ENCODE assay signal across 8 mouse cellular contexts in the genomic region with DNA sequence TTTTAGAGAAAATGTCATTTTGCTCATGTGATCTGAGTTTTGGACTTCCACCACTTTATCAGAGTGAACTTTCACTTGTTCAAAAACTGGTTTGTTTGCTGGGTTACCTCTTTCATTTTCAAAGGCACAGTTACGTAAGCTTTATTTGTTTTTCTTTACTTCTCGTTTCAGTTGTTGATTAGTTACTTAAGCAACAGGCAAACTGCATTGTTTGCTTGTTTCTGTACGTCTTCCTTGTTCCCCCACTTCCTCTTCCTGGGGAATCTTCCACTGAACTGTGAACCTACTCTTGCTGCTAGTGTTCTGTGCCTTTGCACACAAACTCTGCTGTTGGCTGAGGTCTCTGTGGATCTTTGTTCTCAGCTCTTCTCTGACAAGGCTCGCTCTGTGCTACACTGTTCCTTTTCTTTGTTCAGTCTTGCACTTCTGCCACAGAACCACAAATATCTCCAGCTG. TPM values are rescaled to one million over a fixed set of nuclear protein-coding genes. Genes with fewer than 3 reads are reported as not detected.
DNase-seq lines count a peak whose midpoint lies in the region; ATAC-seq and TF ChIP-seq lines count a peak whose summit lies in the region.

A gene (plus strand): TSS at position 76 of the 456 bp plus-strand sequence.

- H3K36me3 ChIP-seq in hindbrain, embryonic 16.5 days (ENCODE audit: control insufficient read depth, insufficient read depth, low read length): no peaks in the 10 kb centered on the region
- no peaks in the 10 kb centered on the region for H3K36me3 ChIP-seq in hindbrain, embryonic 11.5 days (ENCODE audit: control insufficient read depth, insufficient read depth, low read length)
- no peaks in the 10 kb centered on the region for H3K36me3 ChIP-seq in limb, embryonic 10.5 days

- 56% methylated on average over 4 of the region's 4 CpGs for WGBS in hindbrain, embryonic 16.5 days
- WGBS in hindbrain, embryonic 11.5 days: 64% methylated on average over 4 of the region's 4 CpGs
- 72% methylated on average over 4 of the region's 4 CpGs for WGBS in limb, embryonic 10.5 days
- 28% methylated on average over 4 of the region's 4 CpGs for WGBS in olfactory bulb, adult 2 months

- H3K9ac ChIP-seq in hindbrain, embryonic 16.5 days (ENCODE audit: low read depth, low read length): no peak within 1 kb of the TSS
- H3K9ac ChIP-seq in hindbrain, embryonic 11.5 days (ENCODE audit: low read depth, low read length): no peak within 1 kb of the TSS

- no peaks in the 10 kb centered on the region for H3K27me3 ChIP-seq in hindbrain, embryonic 16.5 days (replicated peaks; ENCODE audit: control insufficient read depth, insufficient read depth, low read length)
- H3K27me3 ChIP-seq in hindbrain, embryonic 11.5 days (ENCODE audit: control insufficient read depth, insufficient read depth, low read length): no peaks in the 10 kb centered on the region
- H3K27me3 ChIP-seq in limb, embryonic 10.5 days (ENCODE audit: low read depth, poor library complexity, severe bottlenecking): no peaks in the 10 kb centered on the region

- no peaks in the 10 kb centered on the region for H3K4me1 ChIP-seq in hindbrain, embryonic 16.5 days (ENCODE audit: control insufficient read depth, insufficient read depth, low read depth, low read length)
- H3K4me1 ChIP-seq in hindbrain, embryonic 11.5 days (replicated peaks; ENCODE audit: control insufficient read depth, insufficient read depth, low read length): no peaks in the 10 kb centered on the region
- no peaks in the 10 kb centered on the region for H3K4me1 ChIP-seq in brown adipose tissue, adult 24 weeks (ENCODE audit: control insufficient read depth, insufficient read depth, insufficient read length, low read length)
- H3K4me1 ChIP-seq in limb, embryonic 10.5 days: no peaks in the 10 kb centered on the region
- no peaks in the 10 kb centered on the region for H3K4me1 ChIP-seq in olfactory bulb, adult 2 months (ENCODE audit: control insufficient read depth, insufficient read depth, low read length)

- no peak for TF ChIP-seq CTCF in olfactory bulb, adult 2 months (IDR thresholded peaks at IDR 0.05; ENCODE audit: insufficient read depth, low read depth, low read length)

- no peaks in the 10 kb centered on the region for H3K9me3 ChIP-seq in hindbrain, embryonic 16.5 days (ENCODE audit: control insufficient read depth, low read length)
- H3K9me3 ChIP-seq in hindbrain, embryonic 11.5 days (ENCODE audit: control insufficient read depth, low read length): no peaks in the 10 kb centered on the region
- no peaks in the 10 kb centered on the region for H3K9me3 ChIP-seq in limb, embryonic 10.5 days (replicated peaks)

- H3K27ac ChIP-seq in hindbrain, embryonic 16.5 days (ENCODE audit: low read depth, low read length): no peak within 1 kb of the TSS
- no peak within 1 kb of the TSS for H3K27ac ChIP-seq in hindbrain, embryonic 11.5 days (ENCODE audit: low read depth, low read length)
- H3K27ac ChIP-seq in brown adipose tissue, adult 24 weeks (replicated peaks; ENCODE audit: low read depth, low read length): peak within 1 kb of the TSS; percentile 91
- peak within 1 kb of the TSS; percentile 26; the same call in 1 of the 2 replicates for H3K27ac ChIP-seq in limb, embryonic 10.5 days
- peak within 1 kb of the TSS; percentile 80 for H3K27ac ChIP-seq in olfactory bulb, adult 2 months (ENCODE audit: insufficient read depth, low read depth, low read length)

- H3K4me2 ChIP-seq in hindbrain, embryonic 16.5 days (ENCODE audit: low read length): no peak within 1 kb of the TSS
- no peak within 1 kb of the TSS for H3K4me2 ChIP-seq in hindbrain, embryonic 11.5 days (replicated peaks; ENCODE audit: low read depth, low read length)

- no peak within 1 kb of the TSS for H3K4me3 ChIP-seq in hindbrain, embryonic 16.5 days (ENCODE audit: low read length)
- no peak within 1 kb of the TSS for H3K4me3 ChIP-seq in hindbrain, embryonic 11.5 days (ENCODE audit: low read depth, low read length)
- peak within 1 kb of the TSS; percentile 81 for H3K4me3 ChIP-seq in brown adipose tissue, adult 24 weeks (ENCODE audit: insufficient read depth, low read depth, low read length)
- H3K4me3 ChIP-seq in limb, embryonic 10.5 days: no peak within 1 kb of the TSS
- H3K4me3 ChIP-seq in olfactory bulb, adult 2 months (ENCODE audit: insufficient read depth, low read depth, low read length): peak within 1 kb of the TSS; percentile 20

- intact Hi-C loops in heart, postnatal 14 days (cut with DNase I): loop anchor here (10.0 kb wide), 1 partner anchor 527 kb away; no protein-coding TSS in a partner anchor

- TF ChIP-seq POLR2A in olfactory bulb, adult 2 months (IDR thresholded peaks at IDR 0.05; ENCODE audit: insufficient read depth, low read depth, low read length): no peak

- ATAC-seq in hindbrain, embryonic 16.5 days: 0 out of 2 replicates have a peak, but pooled peaks have one; percentile 61
- no peak for ATAC-seq in hindbrain, embryonic 11.5 days (ENCODE audit: low FRiP score)

- DNase-seq in hindbrain, embryonic 11.5 days (ENCODE audit: low spot score): no peak
- peak; percentile 8 to 14 for DNase-seq in heart, postnatal 14 days
- no peak for DNase-seq in limb, embryonic 10.5 days (ENCODE audit: low spot score)
- DNase-seq in retina, embryonic 14.5 days (ENCODE audit: low spot score): no peak
- no peak for DNase-seq in ovary, postnatal 14 days (ENCODE audit: low spot score)

RNA-seq across cellular contexts. Expression of the gene that starts here (rescaled TPM):
- 1.1 and 1.3 TPM in 2 replicates for polyA plus RNA-seq in hindbrain, embryonic 16.5 days (2015; fragmentation: Nextera tagmentation; extraction: Ambion mirVana)
- 0.33 and 0.71 TPM in 2 replicates for polyA plus RNA-seq in hindbrain, embryonic 11.5 days (2014; fragmentation: Nextera tagmentation; extraction: Ambion mirVana)
- polyA plus RNA-seq in brown adipose tissue, adult 24 weeks (2012; ENCODE audit: insufficient read depth, insufficient read length, missing spikeins): 62.1 and 64.0 TPM in 2 replicates
- 1 to 10 TPM; 1.4 TPM for total RNA-seq in heart, postnatal 14 days (2021)
- 0.14 and 0.15 TPM in 2 replicates for polyA plus RNA-seq in limb, embryonic 10.5 days (2016; fragmentation: Nextera tagmentation; extraction: Ambion mirVana)
- not detected in 2 replicates for polyA plus RNA-seq in olfactory bulb, adult 2 months (2012; ENCODE audit: insufficient read depth, insufficient read length, low replicate concordance, missing spikeins)

Comparison
In these comparisons a context has a peak if more than half of its experiments do, and no peak if none do; other contexts are left out.
1. RNA of the gene that starts here (polyA plus RNA-seq): 62.1 to 64.0 TPM in brown adipose tissue, adult 24 weeks; 1.1 to 1.3 TPM in hindbrain, embryonic 16.5 days, 0.33 to 0.71 TPM in hindbrain, embryonic 11.5 days, 0.14 to 0.15 TPM in limb, embryonic 10.5 days and not detected in olfactory bulb, adult 2 months; every median in the first group is over 10 times any median in the second.
2. H3K27ac ChIP-seq: peak in brown adipose tissue, adult 24 weeks (single experiment), limb, embryonic 10.5 days (single experiment) and olfactory bulb, adult 2 months (single experiment); none in hindbrain, embryonic 16.5 days (single experiment) and hindbrain, embryonic 11.5 days (single experiment).
3. H3K4me3 ChIP-seq: peak in brown adipose tissue, adult 24 weeks (single experiment) and olfactory bulb, adult 2 months (single experiment); none in hindbrain, embryonic 16.5 days (single experiment), hindbrain, embryonic 11.5 days (single experiment) and limb, embryonic 10.5 days (single experiment).
4. DNase-seq: peak in heart, postnatal 14 days (2 of 2); none in hindbrain, embryonic 11.5 days (single experiment), limb, embryonic 10.5 days (single experiment), retina, embryonic 14.5 days (single experiment) and ovary, postnatal 14 days (single experiment).